Mouse (Mus musculus) kidney, postnatal 0 days (tissue): ENCODE data around the gene Sox5. TPM values are rescaled to one million over a fixed set of nuclear protein-coding genes. Genes with fewer than 3 reads are reported as not detected.

Experiments
- ATAC-seq: fragments of 200-750 bp; cut with Nextera tagmentation; replicated peaks from 2 replicates; pipeline ENCODE4 v1.8.0; 2017; ENCODE audit warnings: low read depth, moderate number of reproducible peaks, moderate TSS enrichment, moderate library complexity; ENCODE audit not compliant: low FRiP score
- DNase-seq: peaks from one replicate; pipeline ENCODE4 v3.0.0-alpha.2; 2016; ENCODE audit warnings: low spot score
- H3K27ac ChIP-seq: fragments of 300-500 bp; sonication (generic); 2 replicates; pipeline ENCODE4 v1.5.1; 2014; ENCODE audit warnings: mild to moderate bottlenecking
- H3K27me3 ChIP-seq: fragments of 300-500 bp; sonication (generic); 2 replicates; pipeline ENCODE4 v1.6.1; 2014; ENCODE audit warnings: low read length, mixed read lengths; ENCODE audit not compliant: insufficient read depth
- H3K36me3 ChIP-seq: fragments of 300-500 bp; sonication (generic); 2 replicates; pipeline ENCODE4 v1.6.1; 2014; ENCODE audit warnings: low read length, mixed read lengths; ENCODE audit not compliant: insufficient read depth
- H3K4me1 ChIP-seq: fragments of 300-500 bp; sonication (generic); replicated peaks from 2 replicates; pipeline ENCODE4 v1.6.1; 2014; ENCODE audit warnings: antibody characterized with exemption, low read length, mixed read lengths; ENCODE audit not compliant: insufficient read depth
- H3K4me2 ChIP-seq: fragments of 300-500 bp; sonication (generic); 2 replicates; pipeline ENCODE4 v1.6.1; 2014; ENCODE audit warnings: mild to moderate bottlenecking, low read length, moderate library complexity, mixed read lengths
- H3K4me3 ChIP-seq: fragments of 300-500 bp; sonication (generic); replicated peaks from 2 replicates; pipeline ENCODE4 v1.5.1; 2014; ENCODE audit warnings: low read depth, low read length
- H3K9ac ChIP-seq: fragments of 300-500 bp; sonication (generic); 2 replicates; pipeline ENCODE4 v1.6.1; 2014; ENCODE audit warnings: low read depth, low read length
- H3K9me3 ChIP-seq: fragments of 300-500 bp; sonication (generic); replicated peaks from 2 replicates; pipeline ENCODE4 v1.6.1; 2016; ENCODE audit warnings: low read length, inconsistent platforms, mixed read lengths
- CTCF ChIP-seq: IDR thresholded peaks from 2 replicates; pipeline ENCODE4 v1.5.1; 2016; ENCODE audit warnings: antibody characterized with exemption, low read depth, mild to moderate bottlenecking, moderate library complexity
- WGBS: fragments of 180-500 bp; shearing (Covaris S2); extraction: QIAGEN DNeasy Blood & Tissue Kit; methylation state at CpG from one replicate; pipeline ENCODE4 v1.1.7; 2014; 5-methylcytosine and 5-hydroxymethylcytosine counted together
- polyA plus RNA-seq: library from polyadenylated mRNA; unstranded; fragments of >200 nt; fragmentation: Nextera tagmentation; extraction: Ambion mirVana; gene quantifications from 2 replicates; pipeline ENCODE4 v1.2.1, GENCODE M21; 2015

Sox5 gene
- polyA plus RNA-seq, 1 experiment from 2014 or later, result 6.1 TPM

DNA sequence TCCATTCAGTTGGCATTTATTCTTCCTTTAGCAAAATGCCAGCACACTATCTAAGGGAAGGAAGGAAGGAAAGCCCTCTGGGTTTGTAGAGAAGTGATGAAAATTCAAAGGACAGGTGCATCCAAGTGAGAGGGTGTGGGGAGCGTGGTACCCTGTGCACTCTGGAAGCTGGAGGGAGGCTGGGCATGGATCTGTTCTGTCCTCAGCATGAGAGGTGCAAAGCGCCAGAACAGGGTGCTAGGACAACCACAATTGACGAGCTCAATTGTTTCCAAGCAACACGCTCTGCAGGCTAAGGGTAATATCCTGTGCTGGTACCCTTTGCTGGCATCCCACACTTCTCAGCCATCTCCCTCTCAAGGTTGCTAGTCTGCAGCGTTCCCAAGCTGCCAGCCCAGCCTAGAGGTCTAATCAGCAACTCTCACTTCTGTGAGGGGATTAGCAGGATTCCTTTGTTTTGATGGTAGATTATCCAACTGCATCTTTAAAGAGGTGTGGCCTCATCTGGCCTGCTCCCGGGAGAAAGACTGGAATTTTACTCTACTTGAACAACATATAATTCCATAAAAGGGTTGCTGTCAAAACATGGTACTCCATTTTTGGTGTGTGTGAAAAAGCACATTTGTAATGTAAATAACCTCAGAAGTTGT lies 183.3 kb downstream of the Sox5 start:
- TF ChIP-seq CTCF, result no peak
- H3K36me3 ChIP-seq, result no peaks in the 10 kb centered on the region
- ATAC-seq (no peak), DNase-seq (peak; percentile 72)
- no peak overlapping the region for H3K9ac ChIP-seq
- no peak overlapping the region for H3K4me2 ChIP-seq
- 56% methylated on average over 6 of the region's 6 CpGs for WGBS
- H3K27ac ChIP-seq, result no peak overlapping the region
- no peak overlapping the region for H3K4me3 ChIP-seq
- H3K9me3 ChIP-seq, result no peaks in the 10 kb centered on the region
- H3K4me1 ChIP-seq, result 0 out of 2 replicates have a peak, but pooled peaks cover 6% of the 10 kb centered on the region
- no peaks in the 10 kb centered on the region for H3K27me3 ChIP-seq

DNA sequence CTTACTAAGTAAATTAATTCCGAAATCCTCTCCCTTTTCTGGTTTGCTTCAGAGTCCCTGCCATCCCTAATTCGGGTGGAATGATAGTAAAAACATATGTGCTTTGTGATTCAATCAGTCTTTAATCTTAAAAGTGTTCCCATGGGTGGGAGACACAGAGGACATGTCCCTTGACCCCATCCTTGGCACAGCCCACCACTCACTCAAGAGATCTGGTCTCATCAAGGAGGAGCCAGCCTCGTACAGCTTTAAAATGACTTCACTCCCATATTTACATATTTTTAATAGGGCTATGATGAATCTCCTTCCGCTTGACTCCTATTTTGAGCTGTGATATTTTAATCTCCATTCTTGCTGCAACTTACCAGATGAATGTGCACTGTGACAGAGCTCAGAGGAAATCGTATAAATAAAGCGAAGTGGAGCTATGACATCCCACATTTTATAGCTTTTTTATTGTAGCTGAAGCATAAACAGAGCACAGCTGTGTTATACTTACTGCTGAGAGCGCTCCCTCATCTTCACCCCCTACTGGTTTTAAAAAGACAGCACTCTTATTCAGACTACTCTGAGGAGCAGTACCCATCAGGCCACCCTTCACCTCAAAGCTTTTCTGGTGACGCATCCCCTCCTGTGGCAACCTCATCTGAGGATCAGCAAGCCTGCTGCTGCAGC lies 185.1 kb downstream of the Sox5 start:
- 29% methylated on average over 8 of the region's 8 CpGs for WGBS
- H3K27ac ChIP-seq, result no peak overlapping the region
- 0 out of 2 replicates have a peak, but pooled peaks cover 6% of the 10 kb centered on the region for H3K4me1 ChIP-seq
- H3K36me3 ChIP-seq, result no peaks in the 10 kb centered on the region
- no peak overlapping the region for H3K4me3 ChIP-seq
- TF ChIP-seq CTCF, result peak; percentile 49
- H3K27me3 ChIP-seq, result no peaks in the 10 kb centered on the region
- ATAC-seq (peak; percentile 60; the same call in 1 of the 2 replicates), DNase-seq (peak; percentile 94)
- H3K9ac ChIP-seq, result no peak overlapping the region
- H3K4me2 ChIP-seq, result peak overlapping the region; percentile 23; the same call in 1 of the 2 replicates
- no peaks in the 10 kb centered on the region for H3K9me3 ChIP-seq

- WGBS, result 24% methylated on average over 5 of the region's 5 CpGs
- Histone ChIP-seq H3K27me3 (no peaks in the 10 kb centered on the region), H3K27ac (no peak overlapping the region), H3K4me3 (no peak overlapping the region), H3K9me3 (no peaks in the 10 kb centered on the region), H3K4me2 (no peak overlapping the region), H3K9ac (no peak overlapping the region), H3K4me1 (no peaks in the 10 kb centered on the region), H3K36me3 (no peaks in the 10 kb centered on the region)
- DNase-seq (peak; percentile 14), ATAC-seq (no peak; the same call in 1 of the 2 replicates)
- TF ChIP-seq CTCF, result no peak
These were observed 196.9 kb downstream of the Sox5 start for GRCm38 (mm10) chr6:144584854-144585253.

- no peaks in the 10 kb centered on the region for H3K4me1 ChIP-seq
- no peaks in the 10 kb centered on the region for H3K36me3 ChIP-seq
- H3K27me3 ChIP-seq, result no peaks in the 10 kb centered on the region
- no peak for DNase-seq
- TF ChIP-seq CTCF, result no peak
- no peak overlapping the region for H3K4me3 ChIP-seq
- H3K9ac ChIP-seq, result no peak overlapping the region
- 56% methylated on average over 11 of the region's 11 CpGs for WGBS
- no peaks in the 10 kb centered on the region for H3K9me3 ChIP-seq
- H3K27ac ChIP-seq, result no peak overlapping the region
- no peak for ATAC-seq
- no peak overlapping the region for H3K4me2 ChIP-seq
These were observed 197.5 kb downstream of the Sox5 start for GRCm38 (mm10) chr6:144584074-144584840.

GRCm38 (mm10) chr6:144579301-144579700 lies 202.5 kb downstream of the Sox5 start:
- H3K9me3 ChIP-seq, result no peaks in the 10 kb centered on the region
- no peak overlapping the region for H3K9ac ChIP-seq
- H3K27me3 ChIP-seq, result no peaks in the 10 kb centered on the region
- no peak overlapping the region for H3K27ac ChIP-seq
- peak; percentile 45 for TF ChIP-seq CTCF
- peak overlapping the region; percentile 22; the same call in 1 of the 2 replicates for H3K4me2 ChIP-seq
- WGBS, result 19% methylated on average over 12 of the region's 12 CpGs
- no peaks in the 10 kb centered on the region for H3K36me3 ChIP-seq
- H3K4me3 ChIP-seq, result no peak overlapping the region
- DNase-seq, result peak; percentile 57
- H3K4me1 ChIP-seq, result no peaks in the 10 kb centered on the region
- no peak for ATAC-seq

DNA sequence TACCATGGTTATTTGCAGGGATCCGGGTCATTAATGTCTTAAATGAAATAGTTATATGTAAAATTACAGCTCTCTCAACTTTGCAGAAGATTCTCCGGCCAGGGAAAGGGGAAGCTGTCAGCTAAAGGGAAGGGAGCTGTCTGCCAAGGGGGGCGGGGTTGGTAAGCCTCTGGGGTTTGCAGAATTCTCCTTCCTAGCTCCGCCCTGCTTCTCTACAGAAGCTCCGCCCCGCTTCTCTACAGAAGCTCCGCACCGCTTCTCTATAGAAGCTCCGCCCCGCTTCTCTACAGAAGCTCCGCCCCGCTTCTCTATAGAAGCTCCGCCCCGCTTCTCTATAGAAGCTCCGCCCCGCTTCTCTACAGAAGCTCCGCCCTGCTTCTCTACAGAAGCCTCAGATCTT lies 210.9 kb downstream of the Sox5 start:
- Histone ChIP-seq H3K27ac (no peak overlapping the region), H3K27me3 (no peaks in the 10 kb centered on the region), H3K4me1 (no peaks in the 10 kb centered on the region), H3K36me3 (no peaks in the 10 kb centered on the region), H3K4me3 (no peak overlapping the region), H3K9ac (no peak overlapping the region), H3K9me3 (no peaks in the 10 kb centered on the region), H3K4me2 (no peak overlapping the region)
- DNase-seq, result peak; percentile 15
- TF ChIP-seq CTCF, result no peak
- ATAC-seq, result no peak
- 78% methylated on average over 17 of the region's 17 CpGs for WGBS
